Mouse (Mus musculus) right cerebral cortex, postnatal 25 days (tissue): Measurements from ENCODE around the gene Fam136a.
"Not testable (repeated sequence)": the region's sequence is repeated elsewhere in the genome, so short reads cannot be mapped to it uniquely, and the experiment has no call there.

Experiments
- DNase-seq: peaks from one replicate; pipeline ENCODE4 v3.0.0; 2022

The Fam136a gene

DNA sequence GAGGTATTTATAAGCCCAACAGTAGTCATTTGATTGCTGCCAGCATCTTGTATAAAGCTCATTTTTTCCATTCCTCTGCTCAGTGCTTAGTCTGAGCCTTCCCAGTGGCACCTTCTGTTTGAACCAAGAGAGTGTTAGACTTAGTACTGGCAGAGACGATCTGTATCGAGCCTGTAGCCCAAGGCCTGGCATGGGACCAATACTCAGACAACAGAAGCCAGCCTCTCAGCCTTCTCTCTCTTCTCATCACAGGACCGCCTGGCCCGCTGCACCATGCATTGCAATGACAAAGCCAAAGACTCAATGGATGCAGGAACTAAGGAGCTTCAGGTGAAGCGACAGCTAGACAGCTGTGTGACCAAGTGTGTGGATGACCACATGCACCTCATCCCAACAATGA is 3.0 kb downstream of the Fam136a start:
- no peak for DNase-seq

GRCm38 (mm10) chr6:86370093-86370713 is 4.8 kb downstream of the Fam136a start:
- DNase-seq: no peak

GRCm38 (mm10) chr6:86370764-86371339 is 5.4 kb downstream of the Fam136a start, which contains the start of gene Snrpg:
TSS of gene Snrpg (plus strand) at chr6:86371304.
- DNase-seq: no peak

GRCm38 (mm10) chr6:86371340-86371911 is 6.0 kb downstream of the Fam136a start:
- DNase-seq: peak; percentile 98

DNA sequence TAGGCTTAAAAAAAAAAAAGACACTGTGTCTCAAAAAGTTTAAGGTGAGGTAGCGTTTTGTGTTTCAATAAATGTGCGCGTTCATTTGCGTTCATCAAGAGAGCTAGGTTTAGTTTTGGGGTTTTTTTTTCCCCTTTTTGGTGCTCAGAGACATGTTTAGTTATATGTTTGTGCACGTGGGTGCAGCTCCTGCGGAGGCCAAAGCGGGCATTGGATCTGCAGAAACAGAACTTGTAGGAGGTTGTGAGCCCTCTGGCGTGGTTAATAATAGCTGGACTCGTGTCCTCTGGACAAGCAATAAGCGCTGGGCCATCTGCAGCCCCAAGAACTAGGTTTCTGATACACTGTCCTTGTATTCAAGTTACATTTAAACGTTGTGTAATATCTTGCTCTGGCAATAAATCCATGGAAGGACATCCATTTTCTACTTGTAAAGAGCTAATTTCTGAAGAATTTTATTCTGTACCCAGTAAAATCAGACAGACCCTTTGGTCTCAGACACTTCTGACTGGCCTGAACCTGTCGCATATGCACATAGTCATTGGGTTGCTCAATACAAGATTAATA is 6.6 kb downstream of the Fam136a start:
- DNase-seq: no peak

DNA sequence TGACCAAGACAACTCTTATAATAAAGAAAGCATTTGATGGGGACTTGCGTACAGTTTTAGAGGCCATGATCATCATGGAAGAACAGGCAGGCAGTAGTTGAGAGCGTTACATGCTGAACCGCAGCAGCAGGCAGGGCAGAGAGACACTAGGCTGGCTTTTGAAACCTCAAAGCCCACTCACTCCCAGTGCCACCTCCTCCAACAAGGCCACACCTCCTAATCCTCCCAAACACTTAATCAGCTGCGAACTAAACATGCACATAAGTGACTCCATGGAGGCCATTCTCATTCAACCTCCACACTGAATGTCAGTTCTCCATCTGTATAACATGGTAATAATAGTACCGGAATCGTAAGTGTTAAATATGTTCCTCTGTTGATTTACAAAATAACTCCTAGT is 8.1 kb downstream of the Fam136a start:
- DNase-seq: no peak

DNA sequence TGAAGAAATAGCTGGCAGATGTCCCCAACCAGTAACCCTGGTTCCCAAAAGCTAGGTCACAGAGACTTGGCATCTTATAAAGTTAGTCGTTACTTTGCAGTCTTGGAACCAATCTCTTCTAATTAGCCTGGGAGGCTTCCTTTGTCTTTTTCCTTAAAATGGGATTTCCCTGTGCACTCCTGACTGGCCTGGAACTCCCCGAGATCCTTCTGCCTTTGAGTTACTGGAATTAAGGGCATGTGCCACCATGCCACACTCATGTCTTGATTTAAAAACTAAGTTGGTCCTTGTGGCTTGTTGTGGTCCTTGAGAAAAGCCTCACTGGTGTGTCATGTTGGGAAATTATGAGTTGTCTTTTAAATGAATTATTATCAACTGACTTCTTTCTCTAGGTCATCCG is 12.9 kb downstream of the Fam136a start:
- no peak for DNase-seq

GRCm38 (mm10) chr6:86380112-86380511 is 14.7 kb downstream of the Fam136a start:
- DNase-seq: not testable (repeated sequence)

DNA sequence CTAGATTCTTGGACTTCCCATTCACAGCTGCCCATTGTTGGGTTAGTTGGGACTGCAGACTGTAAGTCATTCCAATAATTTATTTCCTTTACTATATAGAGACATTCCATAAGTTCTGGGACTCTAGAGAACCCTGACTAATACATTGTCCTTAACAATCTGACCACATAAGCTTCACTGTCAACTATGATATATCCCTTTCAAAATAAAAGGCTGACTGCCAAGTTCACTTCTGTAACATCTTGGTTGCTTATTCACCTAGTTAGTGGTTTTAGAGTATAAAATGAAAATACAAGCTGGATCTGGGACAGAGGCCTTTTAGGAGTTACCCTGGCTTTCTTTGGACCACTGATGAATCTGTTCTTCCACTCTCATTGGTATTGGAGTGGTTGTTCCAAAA is 17.1 kb downstream of the Fam136a start:
- DNase-seq: no peak

GRCm38 (mm10) chr6:86383370-86383769 is 17.9 kb downstream of the Fam136a start:
- DNase-seq: no peak

GRCm38 (mm10) chr6:86384692-86385091 is 19.2 kb downstream of the Fam136a start:
- DNase-seq: no peak

GRCm38 (mm10) chr6:86385362-86386104 is 20.1 kb downstream of the Fam136a start:
- no peak for DNase-seq

- no peak for DNase-seq
Observed at GRCm38 (mm10) chr6:86387313-86387712, 21.9 kb downstream of the Fam136a start.

DNA sequence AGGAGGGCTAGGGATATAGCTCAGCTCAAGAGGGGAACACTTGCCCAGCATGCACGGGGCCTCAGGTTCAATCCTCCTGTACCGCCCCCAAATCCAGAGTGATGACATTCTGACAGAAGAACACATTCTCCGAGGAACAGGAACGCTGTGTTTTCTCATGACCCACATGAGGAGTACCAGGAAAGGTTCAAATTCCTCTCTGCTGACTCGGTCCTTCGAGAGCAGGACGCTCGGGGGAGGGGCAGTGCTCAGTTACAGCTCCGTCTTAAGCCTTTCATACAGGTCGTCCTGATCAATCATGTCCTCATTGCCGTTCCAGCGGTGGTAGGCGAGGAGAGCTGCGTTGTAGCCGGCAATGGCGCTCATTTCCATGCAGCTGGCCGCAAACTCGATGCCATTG is 23.0 kb downstream of the Fam136a start:
- no peak for DNase-seq

- DNase-seq: no peak
Observed at GRCm38 (mm10) chr6:86391326-86391725, 25.9 kb downstream of the Fam136a start.

DNA sequence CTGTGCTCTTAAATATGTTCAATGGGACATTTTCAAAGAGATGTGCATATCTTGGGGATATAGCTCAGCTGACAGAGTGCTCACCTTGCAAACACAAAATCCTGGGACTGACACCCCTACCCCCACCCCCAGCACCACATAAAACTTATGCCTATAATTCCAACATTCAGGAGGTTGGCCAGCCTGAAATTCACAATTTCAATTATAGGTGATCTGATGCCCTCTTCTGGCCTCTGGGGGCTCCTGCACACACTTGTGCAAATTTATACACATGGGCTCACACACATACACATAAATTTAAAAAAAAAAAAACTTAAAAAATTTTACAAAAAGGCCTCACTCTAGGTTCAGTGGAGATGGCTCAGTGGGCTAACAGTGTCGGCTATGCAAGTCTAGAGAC is 27.7 kb downstream of the Fam136a start:
- DNase-seq: no peak

DNA sequence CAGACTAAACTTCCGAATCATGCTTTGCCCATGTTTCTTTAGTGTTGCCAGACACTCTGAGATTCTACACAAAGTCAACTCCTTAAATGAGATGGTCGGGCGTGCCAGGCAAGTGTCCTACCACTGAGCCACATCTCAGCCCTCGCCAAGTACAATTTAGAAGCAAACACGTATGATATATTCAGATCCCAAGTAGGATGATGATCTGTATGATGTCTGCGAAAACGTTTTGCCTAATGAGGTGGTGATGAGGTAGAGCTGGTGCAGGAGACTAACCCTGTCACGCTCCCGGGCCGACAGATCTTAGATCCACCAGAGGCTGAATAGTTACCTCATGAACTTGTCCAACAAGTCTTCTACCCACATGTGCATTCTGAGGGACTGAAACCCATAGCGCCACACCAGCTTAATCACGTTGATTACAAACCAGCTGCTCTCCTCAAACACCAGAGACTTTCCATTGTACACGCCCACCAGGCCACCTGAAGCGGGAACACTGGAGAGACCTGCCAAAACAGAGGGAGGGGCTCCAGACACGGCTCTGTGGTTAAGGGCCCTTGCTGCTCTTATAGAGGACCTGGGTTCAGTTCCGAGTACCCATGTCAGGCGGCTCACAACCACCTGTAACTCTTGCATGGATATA is 28.8 kb downstream of the Fam136a start:
- no peak for DNase-seq

GRCm38 (mm10) chr6:86395021-86395420 is 29.6 kb downstream of the Fam136a start:
- DNase-seq: no peak

GRCm38 (mm10) chr6:86395969-86396368 is 30.5 kb downstream of the Fam136a start:
- DNase-seq: no peak

DNA sequence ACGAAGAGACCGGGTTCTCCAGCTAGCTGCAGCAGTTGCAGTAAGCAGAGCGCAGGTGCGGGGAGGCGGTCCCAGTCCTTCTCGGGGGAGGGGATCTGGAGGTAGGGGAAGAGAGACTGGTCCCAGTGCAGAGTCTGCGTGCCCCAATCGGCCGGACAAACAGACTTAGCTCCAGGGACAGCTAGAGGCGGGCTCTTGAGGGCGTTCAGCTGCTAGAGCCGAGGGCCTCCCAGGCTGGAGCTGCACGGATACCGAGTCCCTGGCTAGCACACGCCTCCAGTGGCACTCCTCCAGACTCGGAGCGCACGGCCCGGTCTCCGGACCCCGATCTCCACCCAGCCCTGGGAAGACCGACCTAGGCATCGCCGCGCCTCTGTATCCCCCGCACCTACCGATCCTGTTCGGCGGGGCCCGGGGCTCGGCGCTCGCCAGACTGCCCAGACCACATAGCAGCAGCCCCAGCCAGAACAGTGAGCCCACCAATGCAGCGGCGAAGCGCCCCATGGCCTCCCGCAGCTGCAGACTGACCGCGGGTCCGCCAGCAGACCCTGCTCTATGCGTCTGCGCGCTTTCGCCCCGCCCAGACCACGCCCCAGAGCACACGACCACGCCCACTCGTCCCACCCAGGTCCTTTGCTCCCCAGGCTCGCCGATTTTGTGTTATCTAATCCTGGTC is 31.3 kb downstream of the Fam136a start, which contains the start of gene Pcyox1:
TSS of gene Pcyox1 (minus strand) at position 574 of the 676 bp plus-strand sequence.
- peak; percentile 87 for DNase-seq

DNA sequence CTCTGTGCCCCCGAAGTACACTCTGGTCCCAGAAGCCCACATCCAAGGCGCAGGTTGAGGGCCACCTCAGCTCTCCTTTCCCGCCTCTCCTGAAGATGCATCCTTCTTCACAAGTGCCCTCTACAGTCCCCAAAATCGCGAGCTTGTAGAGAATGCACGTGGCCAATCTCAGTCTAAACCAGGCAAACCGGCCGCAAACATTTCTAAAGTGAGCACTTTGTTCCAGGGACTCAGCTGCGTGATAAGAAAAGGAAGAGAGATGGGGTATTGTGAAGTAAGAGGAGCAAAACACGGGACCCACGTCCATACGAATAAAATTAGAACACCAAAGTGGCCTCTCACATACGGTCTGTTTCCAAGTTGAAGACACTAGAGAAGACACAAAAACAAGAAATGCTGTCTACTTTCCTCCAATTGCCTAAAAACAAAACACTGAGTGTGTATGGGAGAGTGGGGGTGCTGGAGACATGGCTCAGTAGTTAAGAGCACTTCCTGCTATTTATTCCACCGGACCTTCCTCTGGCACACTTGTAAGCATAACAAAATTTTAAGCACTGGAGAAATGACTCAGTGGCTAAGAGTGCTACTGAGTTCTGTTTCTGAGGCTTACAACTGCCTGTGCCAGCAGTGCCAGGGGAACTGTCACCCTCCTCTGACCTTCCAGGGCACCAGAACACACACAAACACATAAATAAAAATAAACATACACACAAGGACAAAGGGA is 32.0 kb downstream of the Fam136a start:
- DNase-seq: no peak

GRCm38 (mm10) chr6:86398986-86399385 is 33.5 kb downstream of the Fam136a start:
- no peak for DNase-seq
